Mouse (Mus musculus): ENCODE measurements around the gene Bri3. TPM values are rescaled to one million over a fixed set of nuclear protein-coding genes. Genes with fewer than 3 reads are reported as not detected.
"Not testable (repeated sequence)": the region's sequence is repeated elsewhere in the genome, so short reads cannot be mapped to it uniquely, and the experiment has no call there.

Gene Bri3
- total and polyA plus RNA-seq, 3 experiments, result 21.6 to 40.5 TPM; not detected in 1

- H3K27ac ChIP-seq (ENCODE audit: control insufficient read depth, low read depth, low read length), result no peak overlapping the region
- no peaks in the 10 kb centered on the region for H3K9me3 ChIP-seq (replicated peaks; ENCODE audit: insufficient read depth, low read length)
- TF ChIP-seq MAFK (IDR thresholded peaks at IDR 0.05; ENCODE audit: borderline replicate concordance, low read depth, low read length) (no peak), RAD21 (IDR thresholded peaks at IDR 0.05; ENCODE audit: low read depth, low read length) (no peak), POLR2AphosphoS5 (IDR thresholded peaks at IDR 0.05; ENCODE audit: borderline replicate concordance, low read depth, low read length) (no peak), UBTF (IDR thresholded peaks at IDR 0.05; ENCODE audit: borderline replicate concordance, insufficient read depth, low read depth, low read length) (no peak), JUND (IDR thresholded peaks at IDR 0.05; ENCODE audit: low read depth, low read length) (no peak), MYB (IDR thresholded peaks at IDR 0.05; ENCODE audit: low read depth, low read length) (no peak), KAT2A (conservative IDR thresholded peaks at IDR 0.05; ENCODE audit: low read depth, low read length) (no peak), TAL1 (IDR thresholded peaks at IDR 0.05; ENCODE audit: low read length) (no peak), POLR2A (IDR thresholded peaks at IDR 0.05; ENCODE audit: control insufficient read depth in 1 of 2, insufficient read depth in 1 of 2, low read depth in 1 of 2, low read length in 2 of 2, poor library complexity in 1 of 2) (no peak), MXI1 (IDR thresholded peaks at IDR 0.05; ENCODE audit: low read depth, low read length) (no peak), ETS1 (IDR thresholded peaks at IDR 0.05; ENCODE audit: low read depth, low read length) (no peak), RCOR1 (IDR thresholded peaks at IDR 0.05; ENCODE audit: low read depth, low read length) (no peak), USF1 (IDR thresholded peaks at IDR 0.05; ENCODE audit: low read depth, low read length) (no peak), ZNF384 (IDR thresholded peaks at IDR 0.05; ENCODE audit: low read depth, low read length) (no peak), TBP (IDR thresholded peaks at IDR 0.05; ENCODE audit: low read depth, low read length) (no peak)
- no peaks in the 10 kb centered on the region for H3K36me3 ChIP-seq (ENCODE audit: control insufficient read depth in 1 of 2, insufficient read depth in 2 of 2, low read length in 2 of 2)
- peaks cover 0 to 2% of the 10 kb centered on the region in 2 experiments; a peak in 1 of 4 replicates for H3K27me3 ChIP-seq (ENCODE audit: control insufficient read depth in 1 of 2, insufficient read depth in 2 of 2, low read length in 2 of 2)
- H3K4me3 ChIP-seq (ENCODE audit: control insufficient read depth in 1 of 2, insufficient read depth in 1 of 2, low read depth in 2 of 2, low read length in 2 of 2), result no peak overlapping the region
- no peaks in the 10 kb centered on the region for H3K79me2 ChIP-seq (ENCODE audit: control insufficient read depth, insufficient read depth, low read length, poor library complexity)
- H3K9ac ChIP-seq (ENCODE audit: control insufficient read depth, low read depth, low read length, poor library complexity, severe bottlenecking), result no peak overlapping the region
- no peaks in the 10 kb centered on the region for H3K4me1 ChIP-seq (ENCODE audit: control insufficient read depth in 1 of 2, insufficient read depth in 2 of 2, low read length in 2 of 2)
- no peak for DNase-seq (ENCODE audit: low read depth, low spot score)
Measured at GRCm38 (mm10) chr5:144334010-144334409, 89.8 kb downstream of the Bri3 start.

GRCm38 (mm10) chr5:144335357-144335756 lies 91.1 kb downstream of the Bri3 start:
- H3K79me2 ChIP-seq (ENCODE audit: control insufficient read depth, insufficient read depth, low read length, poor library complexity); H3K9me3 ChIP-seq (replicated peaks; ENCODE audit: insufficient read depth, low read length); DNase-seq (ENCODE audit: low read depth, low spot score); H3K9ac ChIP-seq (ENCODE audit: control insufficient read depth, low read depth, low read length, poor library complexity, severe bottlenecking); H3K4me3 ChIP-seq (ENCODE audit: control insufficient read depth in 1 of 2, insufficient read depth in 1 of 2, low read depth in 2 of 2, low read length in 2 of 2); H3K27ac ChIP-seq (ENCODE audit: control insufficient read depth, low read depth, low read length); H3K4me1 ChIP-seq (ENCODE audit: control insufficient read depth in 1 of 2, insufficient read depth in 2 of 2, low read length in 2 of 2); H3K36me3 ChIP-seq (ENCODE audit: control insufficient read depth in 1 of 2, insufficient read depth in 2 of 2, low read length in 2 of 2); H3K27me3 ChIP-seq (ENCODE audit: control insufficient read depth in 1 of 2, insufficient read depth in 2 of 2, low read length in 2 of 2): not testable (repeated sequence)

- Histone ChIP-seq H3K36me3 (ENCODE audit: control insufficient read depth in 1 of 2, insufficient read depth in 2 of 2, low read length in 2 of 2) (no peaks in the 10 kb centered on the region), H3K9me3 (replicated peaks; ENCODE audit: insufficient read depth, low read length) (no peaks in the 10 kb centered on the region), H3K27ac (ENCODE audit: control insufficient read depth, low read depth, low read length) (no peak overlapping the region), H3K9ac (ENCODE audit: control insufficient read depth, low read depth, low read length, poor library complexity, severe bottlenecking) (no peak overlapping the region), H3K4me1 (ENCODE audit: control insufficient read depth in 1 of 2, insufficient read depth in 2 of 2, low read length in 2 of 2) (no peaks in the 10 kb centered on the region), H3K27me3 (ENCODE audit: control insufficient read depth in 1 of 2, insufficient read depth in 2 of 2, low read length in 2 of 2) (peaks cover 0 to 2% of the 10 kb centered on the region in 2 experiments; a peak in 1 of 4 replicates), H3K4me3 (ENCODE audit: control insufficient read depth in 1 of 2, insufficient read depth in 1 of 2, low read depth in 2 of 2, low read length in 2 of 2) (no peak overlapping the region), H3K79me2 (ENCODE audit: control insufficient read depth, insufficient read depth, low read length, poor library complexity) (no peaks in the 10 kb centered on the region)
- no peak for TF ChIP-seq RAD21 (IDR thresholded peaks at IDR 0.05; ENCODE audit: low read depth, low read length)
- TF ChIP-seq POLR2AphosphoS5 (IDR thresholded peaks at IDR 0.05; ENCODE audit: borderline replicate concordance, low read depth, low read length), result no peak
- TF ChIP-seq MYB (IDR thresholded peaks at IDR 0.05; ENCODE audit: low read depth, low read length), result no peak
- TF ChIP-seq RCOR1 (IDR thresholded peaks at IDR 0.05; ENCODE audit: low read depth, low read length), result no peak
- no peak for TF ChIP-seq POLR2A (IDR thresholded peaks at IDR 0.05; ENCODE audit: control insufficient read depth in 1 of 2, insufficient read depth in 1 of 2, low read depth in 1 of 2, low read length in 2 of 2, poor library complexity in 1 of 2)
- TF ChIP-seq NELFE (IDR thresholded peaks at IDR 0.05; ENCODE audit: low read depth, low read length), result no peak
- no peak for TF ChIP-seq NRF1 (IDR thresholded peaks at IDR 0.05; ENCODE audit: insufficient read depth, low read depth, low read length, poor library complexity, severe bottlenecking)
- no peak for TF ChIP-seq TAL1 (IDR thresholded peaks at IDR 0.05; ENCODE audit: low read length)
- no peak for TF ChIP-seq EP300 (IDR thresholded peaks at IDR 0.05; ENCODE audit: low read depth in 1 of 2, low read length in 2 of 2)
- no peak for TF ChIP-seq GATA1 (IDR thresholded peaks at IDR 0.05; ENCODE audit: low read depth, low read length)
- TF ChIP-seq SMC3 (IDR thresholded peaks at IDR 0.05; ENCODE audit: low read depth, low read length), result no peak
- no peak for TF ChIP-seq E2F4 (IDR thresholded peaks at IDR 0.05; ENCODE audit: borderline replicate concordance, low read depth, low read length)
- TF ChIP-seq TCF12 (IDR thresholded peaks at IDR 0.05; ENCODE audit: low read depth, low read length), result no peak
- no peak for TF ChIP-seq MAZ (IDR thresholded peaks at IDR 0.05; ENCODE audit: low read depth, low read length)
- no peak for TF ChIP-seq GABPA (IDR thresholded peaks at IDR 0.05; ENCODE audit: low read depth, low read length)
- no peak for DNase-seq (ENCODE audit: low read depth, low spot score)
Measured at GRCm38 (mm10) chr5:144338787-144339186, 94.5 kb downstream of the Bri3 start.
